Mouse (Mus musculus) embryonic facial prominence, embryonic 11.5 days (tissue): ENCODE results near the gene Ildr2. TPM values are rescaled to one million over a fixed set of nuclear protein-coding genes. Genes with fewer than 3 reads are reported as not detected.

Experiments
- ATAC-seq: fragments of 200-750 bp; cut with Nextera tagmentation; replicated peaks from 2 replicates; pipeline ENCODE4 v1.8.0; 2017; ENCODE audit warnings: low read depth; ENCODE audit not compliant: insufficient number of reproducible peaks, low FRiP score, low TSS enrichment
- DNase-seq: peaks from one replicate; pipeline ENCODE4 v3.0.0-alpha.2; 2015; ENCODE audit warnings: low spot score
- H3K27ac ChIP-seq: fragments of 300-500 bp; sonication (generic); replicated peaks from 2 replicates; pipeline ENCODE4 v1.5.1; 2014; ENCODE audit warnings: mild to moderate bottlenecking, low read depth, low read length, control low read depth
- H3K27me3 ChIP-seq: fragments of 300-500 bp; sonication (generic); 2 replicates; pipeline ENCODE4 v1.6.1; 2014; ENCODE audit warnings: mild to moderate bottlenecking, low read length, moderate library complexity, mixed read lengths; ENCODE audit not compliant: control insufficient read depth, insufficient read depth
- H3K36me3 ChIP-seq: fragments of 300-500 bp; sonication (generic); replicated peaks from 2 replicates; pipeline ENCODE4 v1.6.1; 2014; ENCODE audit warnings: low read depth, mild to moderate bottlenecking, low read length, moderate library complexity, mixed read lengths; ENCODE audit not compliant: control insufficient read depth, insufficient read depth
- H3K4me1 ChIP-seq: fragments of 300-500 bp; sonication (generic); 2 replicates; pipeline ENCODE4 v1.6.1; 2014; ENCODE audit warnings: low read length, mixed read lengths; ENCODE audit not compliant: control insufficient read depth, insufficient read depth
- H3K4me2 ChIP-seq: fragments of 300-500 bp; sonication (generic); 2 replicates; pipeline ENCODE4 v1.6.1; 2014; ENCODE audit warnings: low read depth, mild to moderate bottlenecking, control low read depth, low read length, moderate library complexity
- H3K4me3 ChIP-seq: fragments of 300-500 bp; sonication (generic); 2 replicates; pipeline ENCODE4 v1.5.1; 2014; ENCODE audit warnings: low read depth, low read length, control low read depth
- H3K9ac ChIP-seq: fragments of 300-500 bp; sonication (generic); replicated peaks from 2 replicates; pipeline ENCODE4 v1.6.1; 2014; ENCODE audit warnings: mild to moderate bottlenecking, control low read depth, low read length
- H3K9me3 ChIP-seq: fragments of 300-500 bp; sonication (generic); replicated peaks from 2 replicates; pipeline ENCODE4 v1.6.1; 2016; ENCODE audit warnings: mild to moderate bottlenecking, low read length, inconsistent platforms, mixed read lengths; ENCODE audit not compliant: control insufficient read depth
- WGBS: fragments of 180-500 bp; shearing (Covaris S2); extraction: QIAGEN DNeasy Blood & Tissue Kit; methylation state at CpG from one replicate; pipeline ENCODE4 v1.1.7; 2014; 5-methylcytosine and 5-hydroxymethylcytosine counted together
- polyA plus RNA-seq: library from polyadenylated mRNA; unstranded; fragments of >200 nt; fragmentation: Nextera tagmentation; extraction: Ambion mirVana; gene quantifications from 2 replicates; pipeline ENCODE4 v1.2.1, GENCODE M21; 2014

The Ildr2 gene
- polyA plus RNA-seq, 1 experiment from 2014 or later = 1.6 TPM

GRCm38 (mm10) chr1:166255651-166256050 lies 1.7 kb downstream of the Ildr2 start:
- Histone ChIP-seq H3K9ac (no peak overlapping the region), H3K4me3 (no peak overlapping the region), H3K36me3 (no peaks in the 10 kb centered on the region), H3K27me3 (peaks cover 2% of the 10 kb centered on the region), H3K4me1 (no peaks in the 10 kb centered on the region), H3K9me3 (no peaks in the 10 kb centered on the region), H3K4me2 (no peak overlapping the region), H3K27ac (no peak overlapping the region)
- 36% methylated on average over 2 of the region's 2 CpGs for WGBS
- DNase-seq = no peak
- no peak for ATAC-seq

GRCm38 (mm10) chr1:166256302-166256701 lies 2.4 kb downstream of the Ildr2 start:
- H3K9me3 ChIP-seq = no peaks in the 10 kb centered on the region
- H3K36me3 ChIP-seq = no peaks in the 10 kb centered on the region
- no peak overlapping the region for H3K4me3 ChIP-seq
- no peaks in the 10 kb centered on the region for H3K4me1 ChIP-seq
- H3K4me2 ChIP-seq = no peak overlapping the region
- no peak overlapping the region for H3K27ac ChIP-seq
- H3K9ac ChIP-seq = no peak overlapping the region
- ATAC-seq (0 out of 2 replicates have a peak, but pooled peaks have one; percentile 50), DNase-seq (no peak)
- WGBS = 11% methylated on average over 6 of the region's 6 CpGs
- peaks cover 2% of the 10 kb centered on the region for H3K27me3 ChIP-seq

- WGBS = 67% methylated on average over 4 of the region's 4 CpGs
- H3K36me3 ChIP-seq = no peaks in the 10 kb centered on the region
- peaks cover 2% of the 10 kb centered on the region for H3K27me3 ChIP-seq
- H3K4me3 ChIP-seq = no peak overlapping the region
- no peak overlapping the region for H3K27ac ChIP-seq
- H3K4me1 ChIP-seq = no peaks in the 10 kb centered on the region
- no peak overlapping the region for H3K4me2 ChIP-seq
- no peak for DNase-seq
- H3K9ac ChIP-seq = no peak overlapping the region
- H3K9me3 ChIP-seq = no peaks in the 10 kb centered on the region
- no peak for ATAC-seq
These were observed 3.0 kb downstream of the Ildr2 start for GRCm38 (mm10) chr1:166256898-166257297.

- H3K9ac ChIP-seq = no peak overlapping the region
- H3K4me1 ChIP-seq = no peaks in the 10 kb centered on the region
- H3K4me3 ChIP-seq = no peak overlapping the region
- H3K9me3 ChIP-seq = no peaks in the 10 kb centered on the region
- 76% methylated on average over 6 of the region's 6 CpGs for WGBS
- DNase-seq (no peak), ATAC-seq (no peak)
- no peak overlapping the region for H3K4me2 ChIP-seq
- no peak overlapping the region for H3K27ac ChIP-seq
- H3K27me3 ChIP-seq = no peaks in the 10 kb centered on the region; the same call in none of the 2 replicates
- no peaks in the 10 kb centered on the region for H3K36me3 ChIP-seq
These were observed 5.6 kb downstream of the Ildr2 start for GRCm38 (mm10) chr1:166259526-166259925.

GRCm38 (mm10) chr1:166266001-166266705 lies 12.2 kb downstream of the Ildr2 start:
- 86% methylated on average over 7 of the region's 7 CpGs for WGBS
- H3K27me3 ChIP-seq = no peaks in the 10 kb centered on the region
- no peaks in the 10 kb centered on the region for H3K36me3 ChIP-seq
- H3K4me3 ChIP-seq = no peak overlapping the region
- no peak overlapping the region for H3K4me2 ChIP-seq
- H3K9me3 ChIP-seq = no peaks in the 10 kb centered on the region
- H3K27ac ChIP-seq = no peak overlapping the region
- no peaks in the 10 kb centered on the region for H3K4me1 ChIP-seq
- H3K9ac ChIP-seq = no peak overlapping the region
- ATAC-seq (no peak), DNase-seq (no peak)

GRCm38 (mm10) chr1:166266918-166267317 lies 13.0 kb downstream of the Ildr2 start:
- WGBS = 89% methylated on average over 9 of the region's 9 CpGs
- Histone ChIP-seq H3K27ac (no peak overlapping the region), H3K9me3 (no peaks in the 10 kb centered on the region), H3K36me3 (no peaks in the 10 kb centered on the region), H3K27me3 (no peaks in the 10 kb centered on the region), H3K4me1 (no peaks in the 10 kb centered on the region), H3K4me3 (no peak overlapping the region), H3K4me2 (no peak overlapping the region), H3K9ac (no peak overlapping the region)
- no peak for ATAC-seq
- no peak for DNase-seq

GRCm38 (mm10) chr1:166268218-166268617 lies 14.3 kb downstream of the Ildr2 start:
- ATAC-seq = no peak
- WGBS = 89% methylated on average over 5 of the region's 5 CpGs
- no peaks in the 10 kb centered on the region for H3K36me3 ChIP-seq
- no peak overlapping the region for H3K9ac ChIP-seq
- no peak for DNase-seq
- H3K9me3 ChIP-seq = no peaks in the 10 kb centered on the region
- no peaks in the 10 kb centered on the region for H3K27me3 ChIP-seq
- H3K27ac ChIP-seq = no peak overlapping the region
- no peak overlapping the region for H3K4me2 ChIP-seq
- H3K4me3 ChIP-seq = no peak overlapping the region
- no peaks in the 10 kb centered on the region for H3K4me1 ChIP-seq

- Histone ChIP-seq H3K4me1 (no peaks in the 10 kb centered on the region; the same call in 1 of the 2 replicates), H3K36me3 (no peaks in the 10 kb centered on the region)
- no peak for ATAC-seq
These were observed 24.8 kb downstream of the Ildr2 start for GRCm38 (mm10) chr1:166278786-166279185.

More at GRCm38 (mm10) chr1:166278786-166279185, 24.8 kb downstream of the Ildr2 start:
- H3K9me3 ChIP-seq = no peaks in the 10 kb centered on the region
- no peak overlapping the region for H3K4me2 ChIP-seq
- H3K9ac ChIP-seq = no peak overlapping the region
- WGBS = 39% methylated on average over 2 of the region's 2 CpGs
- DNase-seq = no peak
- no peak overlapping the region for H3K27ac ChIP-seq
- H3K27me3 ChIP-seq = no peaks in the 10 kb centered on the region
- H3K4me3 ChIP-seq = no peak overlapping the region
